Mouse (Mus musculus) left cerebral cortex, adult 18-20 months (tissue): ENCODE results near the gene Tcte3. TPM values are rescaled to one million over a fixed set of nuclear protein-coding genes. Genes with fewer than 3 reads are reported as not detected.

ENCODE experiments used
- total RNA-seq, 2 experiments: library from RNA; stranded (reverse); gene quantifications; 2 replicates each; pipeline ENCODE4 v1.2.3; 2021

The Tcte3 gene
- total RNA-seq, 2 experiments from 2014 or later, result 1.1 to 1.5 TPM

Other genes starting within 250 kb of the Tcte3 start
- 1 to 10 TPM; 3.0 to 3.9 TPM for gene Wdr27, start 98.3 kb downstream of the Tcte3 start, total RNA-seq
- 10 to 100 TPM; 12.2 to 14.9 TPM for gene 1600012H06Rik, start 98.3 kb downstream of the Tcte3 start, total RNA-seq
- 10 to 100 TPM; 57.6 to 57.9 TPM for gene Phf10, start 80.2 kb downstream of the Tcte3 start, total RNA-seq
- gene 9030025P20Rik, start 63.0 kb downstream of the Tcte3 start, total RNA-seq, result 1 to 10 TPM; 4.9 to 5.4 TPM
- not detected for gene Gm3417, start 62.7 kb downstream of the Tcte3 start, total RNA-seq
- 1 to 10 TPM; 3.6 to 5.5 TPM for gene Gm3435, start 31.3 kb downstream of the Tcte3 start, total RNA-seq
- gene Ermard, start 280 bp downstream of the Tcte3 start, total RNA-seq, result 10 to 100 TPM; 46.5 to 53.4 TPM
- 1 to 10 TPM; 7.4 to 7.9 TPM for gene Gm3448, start within 50 bp of the Tcte3 start, total RNA-seq